Mouse (Mus musculus): ENCODE measurements around the gene Gpr1.

- no peak for TF ChIP-seq CTCF (IDR thresholded peaks at IDR 0.05; ENCODE audit: low read depth)
- TF ChIP-seq EP300 (IDR thresholded peaks at IDR 0.05; ENCODE audit: low read depth) = no peak
Observed at GRCm38 (mm10) chr1:63214631-63215030, 288 bp upstream of the Gpr1 start.

All from liver, postnatal 0 days (tissue).